Mouse (Mus musculus): ENCODE results near the gene Olfr1143. TPM values are rescaled to one million over a fixed set of nuclear protein-coding genes. Genes with fewer than 3 reads are reported as not detected.

Olfr1143 gene
- not detected for total RNA-seq (2022)

- DNase-seq (ENCODE audit: low spot score): no peak
Measured at GRCm38 (mm10) chr2:87800292-87800691, at the start of gene Olfr1143. Gene Olfr1143 (plus strand): TSS chr2:87800592.

GRCm38 (mm10) chr2:87753891-87754290, 46.5 kb upstream of the Olfr1143 start, which contains the start of gene Olfr1141:
Gene Olfr1141 (minus strand): TSS chr2:87753991.
- DNase-seq (ENCODE audit: low spot score): no peak

GRCm38 (mm10) chr2:87776143-87776542, 24.2 kb upstream of the Olfr1143 start:
- DNase-seq (ENCODE audit: low spot score): no peak

GRCm38 (mm10) chr2:87779183-87779582, 21.2 kb upstream of the Olfr1143 start, which contains the start of gene Olfr152:
Gene Olfr152 (plus strand): TSS chr2:87779483.
- no peak for DNase-seq (ENCODE audit: low spot score)

GRCm38 (mm10) chr2:87809522-87809921, 9.1 kb downstream of the Olfr1143 start, which contains the start of gene Olfr1145:
Gene Olfr1145 (plus strand): TSS chr2:87809822.
- DNase-seq (ENCODE audit: low spot score): no peak

- DNase-seq (ENCODE audit: low spot score): no peak
Measured at GRCm38 (mm10) chr2:87830233-87830632, 29.8 kb downstream of the Olfr1143 start, which contains the start of gene Olfr1148. Gene Olfr1148 (plus strand): TSS chr2:87830533.

- DNase-seq (ENCODE audit: low spot score): no peak
Measured at GRCm38 (mm10) chr2:87843693-87844092, 43.3 kb downstream of the Olfr1143 start, which contains the start of gene Olfr1150-ps1. Gene Olfr1150-ps1 (plus strand): TSS chr2:87843993.

Other genes starting within 250 kb of the Olfr1143 start
- not detected for gene Olfr1129, start 226.7 kb upstream of the Olfr1143 start, total RNA-seq (2022)
- gene Olfr1130, start 194.4 kb upstream of the Olfr1143 start, total RNA-seq (2022): not detected
- not detected for gene Olfr1131, start 173.5 kb upstream of the Olfr1143 start, total RNA-seq (2022)
- not detected for gene Olfr1132, start 163.1 kb upstream of the Olfr1143 start, total RNA-seq (2022)
- gene Olfr1133, start 153.2 kb upstream of the Olfr1143 start, total RNA-seq (2022): not detected
- not detected for gene Olfr1134, start 142.1 kb upstream of the Olfr1143 start, total RNA-seq (2022)
- gene Olfr1135, start 126.9 kb upstream of the Olfr1143 start, total RNA-seq (2022): not detected
- not detected for gene Olfr1136, start 106.6 kb upstream of the Olfr1143 start, total RNA-seq (2022)
- gene Olfr1137, start 87.4 kb upstream of the Olfr1143 start, total RNA-seq (2022): not detected
- gene Olfr1138, start 60.6 kb upstream of the Olfr1143 start, total RNA-seq (2022): not detected
- not detected for gene Olfr1140, start 56.8 kb upstream of the Olfr1143 start, total RNA-seq (2022)
- gene Olfr1141, start 46.6 kb upstream of the Olfr1143 start, total RNA-seq (2022): not detected
- not detected for gene Olfr152, start 21.1 kb upstream of the Olfr1143 start, total RNA-seq (2022)
- not detected for gene Olfr1145, start 9.2 kb downstream of the Olfr1143 start, total RNA-seq (2022)
- not detected for gene Olfr1148, start 29.9 kb downstream of the Olfr1143 start, total RNA-seq (2022)
- gene Olfr1150-ps1, start 43.4 kb downstream of the Olfr1143 start, total RNA-seq (2022): not detected
- not detected for gene Olfr1151, start 55.3 kb downstream of the Olfr1143 start, total RNA-seq (2022)
- not detected for gene Olfr1152, start 65.9 kb downstream of the Olfr1143 start, total RNA-seq (2022)
- not detected for gene Olfr1153, start 94.4 kb downstream of the Olfr1143 start, total RNA-seq (2022)
- not detected for gene Olfr1154, start 104.6 kb downstream of the Olfr1143 start, total RNA-seq (2022)
- not detected for gene Olfr1155, start 144.5 kb downstream of the Olfr1143 start, total RNA-seq (2022)
- not detected for gene Olfr1156, start 152.5 kb downstream of the Olfr1143 start, total RNA-seq (2022)
- gene Olfr1157, start 167.7 kb downstream of the Olfr1143 start, total RNA-seq (2022): not detected
- not detected for gene Olfr74, start 174.1 kb downstream of the Olfr1143 start, total RNA-seq (2022)
- gene Olfr1158, start 189.5 kb downstream of the Olfr1143 start, total RNA-seq (2022): not detected
- not detected for gene Olfr1160, start 207.7 kb downstream of the Olfr1143 start, total RNA-seq (2022)
- gene Olfr1161, start 222.2 kb downstream of the Olfr1143 start, total RNA-seq (2022): not detected
- not detected for gene Olfr73, start 237.1 kb downstream of the Olfr1143 start, total RNA-seq (2022)

All from heart, adult 8-10 months (tissue).